Mouse (Mus musculus) macrophage (primary cell): Measurements from ENCODE around the gene Tstd3. TPM values are rescaled to one million over a fixed set of nuclear protein-coding genes. Genes with fewer than 3 reads are reported as not detected.

Experiments
- H3K27ac ChIP-seq: fragments of 350-480 bp; formaldehyde crosslinking; 2 replicates; pipeline ENCODE4 v1.9.0; 2021
- H3K36me3 ChIP-seq: fragments of 350-480 bp; formaldehyde crosslinking; 2 replicates; pipeline ENCODE4 v1.9.0; 2021; ENCODE audit errors: inconsistent target
- H3K4me3 ChIP-seq: fragments of 350-480 bp; formaldehyde crosslinking; 2 replicates; pipeline ENCODE4 v1.9.0; 2021; ENCODE audit errors: inconsistent target
- H3K79me2 ChIP-seq: fragments of 350-480 bp; formaldehyde crosslinking; 2 replicates; pipeline ENCODE4 v1.9.0; 2021; ENCODE audit errors: inconsistent target
- WGBS: methylation state at CpG from one replicate; pipeline ENCODE4 v1.1.7; 2026; ENCODE audit warnings: inconsistent platforms; ENCODE audit not compliant: missing documents; 5-methylcytosine and 5-hydroxymethylcytosine counted together
- polyA plus RNA-seq: library from polyadenylated mRNA; stranded (reverse); fragments of 250-400 nt; gene quantifications from 3 replicates; pipeline ENCODE4 v1.2.4, GENCODE M21; 2018; ENCODE audit warnings: inconsistent platforms

Gene Tstd3
- polyA plus RNA-seq, 1 experiment from 2014 or later, result 36.6 TPM

DNA sequence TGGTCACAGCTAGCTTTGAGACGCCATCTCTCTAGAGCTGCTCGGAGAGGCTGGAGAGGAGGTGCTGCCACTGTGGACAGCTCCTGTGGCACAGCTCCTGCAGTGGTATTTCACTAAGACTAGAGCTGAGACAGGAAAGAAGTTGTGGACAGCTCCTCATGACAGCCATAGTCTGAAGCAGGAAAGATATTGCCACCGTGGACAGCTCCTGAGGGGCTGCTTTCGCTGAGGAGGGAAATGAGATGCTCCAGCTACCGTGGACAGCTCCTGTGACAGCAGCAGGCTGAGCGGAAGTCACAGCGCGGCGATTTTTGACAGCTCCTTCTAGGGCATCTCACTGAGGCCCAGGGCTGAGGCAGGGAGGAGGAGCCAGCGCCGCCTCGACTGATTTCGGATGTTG lies 54.9 kb downstream of the Tstd3 start:
- WGBS, result 4% methylated on average over 13 of the region's 13 CpGs
- no peak overlapping the region for H3K27ac ChIP-seq
- H3K4me3 ChIP-seq, result no peak overlapping the region
- H3K36me3 ChIP-seq, result no peaks in the 10 kb centered on the region
- H3K79me2 ChIP-seq, result no peaks in the 10 kb centered on the region

Other genes starting within 250 kb of the Tstd3 start
- not detected in 3 replicates for gene Prdm13, start 81.2 kb downstream of the Tstd3 start, polyA plus RNA-seq
- gene Ccnc, start 39.5 kb downstream of the Tstd3 start, polyA plus RNA-seq, result 17.4 to 23.4 TPM (median 18.3 TPM) in 3 replicates
- gene Usp45, start 56 bp downstream of the Tstd3 start, polyA plus RNA-seq, result 11.5 to 13.5 TPM (median 11.8 TPM) in 3 replicates
- gene Pnisr, start 80.4 kb upstream of the Tstd3 start, polyA plus RNA-seq, result 30.7 to 78.7 TPM (median 47.5 TPM) in 3 replicates
- 5.3 to 9.8 TPM (median 7.6 TPM) in 3 replicates for gene Coq3, start 112.5 kb upstream of the Tstd3 start, polyA plus RNA-seq
- gene Faxc, start 164.1 kb upstream of the Tstd3 start, polyA plus RNA-seq, result not detected in 3 replicates